Mouse (Mus musculus): ENCODE data around the gene Olfr923. TPM values are rescaled to one million over a fixed set of nuclear protein-coding genes. Genes with fewer than 3 reads are reported as not detected.
"Not testable (repeated sequence)": the region's sequence is repeated elsewhere in the genome, so short reads cannot be mapped to it uniquely, and the experiment has no call there.

The Olfr923 gene
- polyA plus RNA-seq, 1 experiment from 2014 or later, result not detected

GRCm38 (mm10) chr9:38844149-38844548 lies 17.8 kb downstream of the Olfr923 start, which contains the start of gene Olfr924:
Gene Olfr924 (plus strand): TSS chr9:38844449.
- Histone ChIP-seq H3K9me3 (ENCODE audit: control insufficient read depth, low read length) (no peaks in the 10 kb centered on the region), H3K27ac (replicated peaks) (no peak within 1 kb of the TSS), H3K4me3 (ENCODE audit: low read depth, low read length) (no peak within 1 kb of the TSS), H3K27me3 (ENCODE audit: control insufficient read depth, insufficient read depth, low read length) (no peaks in the 10 kb centered on the region), H3K4me1 (replicated peaks; ENCODE audit: control insufficient read depth, insufficient read depth) (no peaks in the 10 kb centered on the region), H3K9ac (ENCODE audit: low read length) (no peak within 1 kb of the TSS), H3K4me2 (replicated peaks; ENCODE audit: low read depth) (no peak within 1 kb of the TSS), H3K36me3 (ENCODE audit: control insufficient read depth, insufficient read depth, low read length) (no peaks in the 10 kb centered on the region)
- 85% methylated on average over 1 of the region's 1 CpGs for WGBS
- ATAC-seq (ENCODE audit: low FRiP score, low TSS enrichment) (no peak), DNase-seq (ENCODE audit: low spot score) (no peak)
- TF ChIP-seq EP300 (optimal IDR thresholded peaks at IDR 0.05) (no peak), CTCF (IDR thresholded peaks at IDR 0.05; ENCODE audit: low read depth) (no peak)

- Histone ChIP-seq H3K4me3 (ENCODE audit: low read depth, low read length) (no peak within 1 kb of the TSS), H3K4me2 (replicated peaks; ENCODE audit: low read depth) (no peak within 1 kb of the TSS), H3K4me1 (replicated peaks; ENCODE audit: control insufficient read depth, insufficient read depth) (no peaks in the 10 kb centered on the region), H3K27me3 (ENCODE audit: control insufficient read depth, insufficient read depth, low read length) (no peaks in the 10 kb centered on the region), H3K36me3 (ENCODE audit: control insufficient read depth, insufficient read depth, low read length) (no peaks in the 10 kb centered on the region), H3K9ac (ENCODE audit: low read length) (no peak within 1 kb of the TSS), H3K9me3 (ENCODE audit: control insufficient read depth, low read length) (no peaks in the 10 kb centered on the region), H3K27ac (replicated peaks) (no peak within 1 kb of the TSS)
- ATAC-seq (ENCODE audit: low FRiP score, low TSS enrichment) (no peak), DNase-seq (ENCODE audit: low spot score) (no peak)
- no peak for TF ChIP-seq EP300 (optimal IDR thresholded peaks at IDR 0.05)
- no peak for TF ChIP-seq CTCF (IDR thresholded peaks at IDR 0.05; ENCODE audit: low read depth)
These were observed 28.4 kb downstream of the Olfr923 start, which contains the start of gene Olfr26 for GRCm38 (mm10) chr9:38854760-38855159. Gene Olfr26 (plus strand): TSS chr9:38855060.

- not testable (repeated sequence) for H3K9ac ChIP-seq (ENCODE audit: low read length); DNase-seq (ENCODE audit: low spot score); ATAC-seq (ENCODE audit: low FRiP score, low TSS enrichment); H3K4me1 ChIP-seq (replicated peaks; ENCODE audit: control insufficient read depth, insufficient read depth); H3K9me3 ChIP-seq (ENCODE audit: control insufficient read depth, low read length); H3K4me3 ChIP-seq (ENCODE audit: low read depth, low read length); H3K27ac ChIP-seq (replicated peaks); H3K36me3 ChIP-seq (ENCODE audit: control insufficient read depth, insufficient read depth, low read length); H3K4me2 ChIP-seq (replicated peaks; ENCODE audit: low read depth); H3K27me3 ChIP-seq (ENCODE audit: control insufficient read depth, insufficient read depth, low read length)
- WGBS, result 50% methylated on average over 2 of the region's 2 CpGs
These were observed 48.5 kb downstream of the Olfr923 start for GRCm38 (mm10) chr9:38874880-38875279.

GRCm38 (mm10) chr9:38876826-38877225 lies 50.5 kb downstream of the Olfr923 start, which contains the start of gene Olfr926:
Gene Olfr926 (plus strand): TSS chr9:38877126.
- 81% methylated on average over 2 of the region's 2 CpGs for WGBS
- TF ChIP-seq CTCF (IDR thresholded peaks at IDR 0.05; ENCODE audit: low read depth), result no peak
- TF ChIP-seq EP300 (optimal IDR thresholded peaks at IDR 0.05), result no peak
- Histone ChIP-seq H3K36me3 (ENCODE audit: control insufficient read depth, insufficient read depth, low read length) (no peaks in the 10 kb centered on the region), H3K27me3 (ENCODE audit: control insufficient read depth, insufficient read depth, low read length) (no peaks in the 10 kb centered on the region), H3K9ac (ENCODE audit: low read length) (no peak within 1 kb of the TSS), H3K27ac (replicated peaks) (no peak within 1 kb of the TSS), H3K4me3 (ENCODE audit: low read depth, low read length) (no peak within 1 kb of the TSS), H3K4me1 (replicated peaks; ENCODE audit: control insufficient read depth, insufficient read depth) (no peaks in the 10 kb centered on the region), H3K9me3 (ENCODE audit: control insufficient read depth, low read length) (no peaks in the 10 kb centered on the region), H3K4me2 (replicated peaks; ENCODE audit: low read depth) (no peak within 1 kb of the TSS)
- no peak for ATAC-seq (ENCODE audit: low FRiP score, low TSS enrichment)
- no peak for DNase-seq (ENCODE audit: low spot score)

Other genes starting within 250 kb of the Olfr923 start
- 0.01 TPM in 1 of 2 replicates, not detected in the other for gene Olfr912, start 246.4 kb upstream of the Olfr923 start, polyA plus RNA-seq (2015; fragmentation: Nextera tagmentation; extraction: Ambion mirVana)
- gene Olfr913, start 233.8 kb upstream of the Olfr923 start, polyA plus RNA-seq (2015; fragmentation: Nextera tagmentation; extraction: Ambion mirVana), result 0.04 TPM in 1 of 2 replicates, not detected in the other
- not detected in 2 replicates for gene Olfr914, start 221.4 kb upstream of the Olfr923 start, polyA plus RNA-seq (2015; fragmentation: Nextera tagmentation; extraction: Ambion mirVana)
- gene Olfr916, start 166.7 kb upstream of the Olfr923 start, polyA plus RNA-seq (2015; fragmentation: Nextera tagmentation; extraction: Ambion mirVana), result 0.02 TPM in 1 of 2 replicates, not detected in the other
- not detected in 2 replicates for gene Olfr917, start 160.7 kb upstream of the Olfr923 start, polyA plus RNA-seq (2015; fragmentation: Nextera tagmentation; extraction: Ambion mirVana)
- not detected in 2 replicates for gene Olfr918, start 151.9 kb upstream of the Olfr923 start, polyA plus RNA-seq (2015; fragmentation: Nextera tagmentation; extraction: Ambion mirVana)
- gene Olfr919, start 122.9 kb upstream of the Olfr923 start, polyA plus RNA-seq (2015; fragmentation: Nextera tagmentation; extraction: Ambion mirVana), result not detected in 2 replicates
- gene Vwa5a, start 108.3 kb upstream of the Olfr923 start, polyA plus RNA-seq (2015; fragmentation: Nextera tagmentation; extraction: Ambion mirVana), result 17.1 and 18.2 TPM in 2 replicates
- gene Olfr920, start 74.2 kb upstream of the Olfr923 start, polyA plus RNA-seq (2015; fragmentation: Nextera tagmentation; extraction: Ambion mirVana), result 0.06 and 0.11 TPM in 2 replicates
- gene Olfr921, start 53.5 kb upstream of the Olfr923 start, polyA plus RNA-seq (2015; fragmentation: Nextera tagmentation; extraction: Ambion mirVana), result not detected in 2 replicates
- not detected in 2 replicates for gene Olfr922, start 11.9 kb upstream of the Olfr923 start, polyA plus RNA-seq (2015; fragmentation: Nextera tagmentation; extraction: Ambion mirVana)
- not detected in 2 replicates for gene Olfr924, start 17.9 kb downstream of the Olfr923 start, polyA plus RNA-seq (2015; fragmentation: Nextera tagmentation; extraction: Ambion mirVana)
- not detected in 2 replicates for gene Olfr26, start 28.5 kb downstream of the Olfr923 start, polyA plus RNA-seq (2015; fragmentation: Nextera tagmentation; extraction: Ambion mirVana)
- gene Olfr926, start 50.6 kb downstream of the Olfr923 start, polyA plus RNA-seq (2015; fragmentation: Nextera tagmentation; extraction: Ambion mirVana), result not detected in 2 replicates
- not detected in 2 replicates for gene Olfr930, start 103.3 kb downstream of the Olfr923 start, polyA plus RNA-seq (2015; fragmentation: Nextera tagmentation; extraction: Ambion mirVana)
- not detected in 2 replicates for gene Olfr933, start 145.8 kb downstream of the Olfr923 start, polyA plus RNA-seq (2015; fragmentation: Nextera tagmentation; extraction: Ambion mirVana)
- gene Olfr934, start 161.8 kb downstream of the Olfr923 start, polyA plus RNA-seq (2015; fragmentation: Nextera tagmentation; extraction: Ambion mirVana), result not detected in 2 replicates
- gene Olfr935, start 173.1 kb downstream of the Olfr923 start, polyA plus RNA-seq (2015; fragmentation: Nextera tagmentation; extraction: Ambion mirVana), result not detected in 2 replicates
- not detected in 2 replicates for gene Olfr146, start 196.8 kb downstream of the Olfr923 start, polyA plus RNA-seq (2015; fragmentation: Nextera tagmentation; extraction: Ambion mirVana)
- gene Olfr937, start 238.4 kb downstream of the Olfr923 start, polyA plus RNA-seq (2015; fragmentation: Nextera tagmentation; extraction: Ambion mirVana), result not detected in 2 replicates

All from stomach, postnatal 0 days (tissue).